ENCODE assay signal across 9 mouse cellular contexts in the genomic region with DNA sequence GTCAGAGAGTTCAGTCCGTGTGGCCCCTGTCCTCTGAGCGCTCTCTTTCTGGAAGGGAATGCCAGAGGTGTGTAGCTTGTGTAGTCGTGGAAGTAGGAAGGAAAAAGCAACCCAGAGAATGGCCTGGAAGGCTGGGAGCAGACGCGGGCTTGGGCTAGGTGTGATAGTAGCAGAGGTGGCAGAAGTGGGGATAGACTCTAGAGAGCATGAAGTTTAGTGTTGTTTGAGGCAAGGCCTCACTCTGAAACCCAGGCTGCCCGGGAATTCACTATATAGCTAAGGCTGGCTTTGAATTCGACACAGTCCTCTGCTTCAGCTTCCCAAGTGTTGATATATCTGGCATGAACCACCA. TPM values are rescaled to one million over a fixed set of nuclear protein-coding genes. Genes with fewer than 3 reads are reported as not detected.
DNase-seq lines count a peak whose midpoint lies in the region; ATAC-seq and TF ChIP-seq lines count a peak whose summit lies in the region.
"Had no signal": no experiment of that assay in that cellular context is flagged by ENCODE, and none has a peak within 500 bp of the region (broad histone marks: within the 10 kb centered on the region; RNA-seq: fewer than 3 reads in every experiment).

No protein-coding gene starts in this region.

- peak overlapping the region; percentile 97 for H3K4me2 ChIP-seq in heart, embryonic 14.5 days (ENCODE audit: low read length)
- H3K4me2 ChIP-seq in hindbrain, embryonic 16.5 days (ENCODE audit: low read length), result peak overlapping the region; percentile 87
- H3K4me2 ChIP-seq in midbrain, embryonic 14.5 days (ENCODE audit: low read length), result peak overlapping the region; percentile 71

- H3K27me3 ChIP-seq in heart, embryonic 14.5 days (ENCODE audit: control insufficient read depth, insufficient read depth, low read length), result no peaks in the 10 kb centered on the region
- no peaks in the 10 kb centered on the region for H3K27me3 ChIP-seq in hindbrain, embryonic 16.5 days (replicated peaks; ENCODE audit: control insufficient read depth, insufficient read depth, low read length)
- H3K27me3 ChIP-seq in midbrain, embryonic 14.5 days (ENCODE audit: control insufficient read depth, insufficient read depth, low read length), result no peaks in the 10 kb centered on the region

- DNase-seq in heart, postnatal 4 days, result no peak
- DNase-seq in midbrain, embryonic 14.5 days, result no peak
- DNase-seq in cerebellum, adult 9-11 months, result no peak
- no peak for DNase-seq in embryo, embryonic 11 days
- DNase-seq in embryo, embryonic 9.5 days (ENCODE audit: extremely low spot score), result no peak

- H3K36me3 ChIP-seq in heart, embryonic 14.5 days (ENCODE audit: control insufficient read depth, insufficient read depth, low read length), result peaks cover 24% of the 10 kb centered on the region
- peaks cover 10% of the 10 kb centered on the region for H3K36me3 ChIP-seq in hindbrain, embryonic 16.5 days (ENCODE audit: control insufficient read depth, insufficient read depth, low read length)
- H3K36me3 ChIP-seq in midbrain, embryonic 14.5 days (ENCODE audit: control insufficient read depth, insufficient read depth, low read length), result peaks cover 26% of the 10 kb centered on the region

- no peaks in the 10 kb centered on the region for H3K9me3 ChIP-seq in heart, embryonic 14.5 days (ENCODE audit: control insufficient read depth, low read length)
- no peaks in the 10 kb centered on the region for H3K9me3 ChIP-seq in hindbrain, embryonic 16.5 days (ENCODE audit: control insufficient read depth, low read length)
- H3K9me3 ChIP-seq in midbrain, embryonic 14.5 days (ENCODE audit: control insufficient read depth, low read length), result no peaks in the 10 kb centered on the region

- H3K4me3 ChIP-seq in heart, embryonic 14.5 days (ENCODE audit: control insufficient read depth in 1 of 2, insufficient read depth in 1 of 2, low read depth in 1 of 2, low read length in 2 of 2), result peak overlapping the region; percentile 82 to 96
- peak overlapping the region; percentile 81 for H3K4me3 ChIP-seq in bone marrow macrophage, adult 2 months (ENCODE audit: insufficient read depth, low read length)
- peak overlapping the region; percentile 80 for H3K4me3 ChIP-seq in hindbrain, embryonic 16.5 days (ENCODE audit: low read length)
- peak overlapping the region; percentile 92 for H3K4me3 ChIP-seq in midbrain, embryonic 14.5 days (replicated peaks; ENCODE audit: low read depth, low read length)

- WGBS in heart, embryonic 14.5 days, result 2% methylated on average over 7 of the region's 7 CpGs
- WGBS in hindbrain, embryonic 16.5 days, result 0% methylated on average over 7 of the region's 7 CpGs
- 0% methylated on average over 7 of the region's 7 CpGs for whole genome bisulfite sequencing in midbrain, embryonic 14.5 days

- peak overlapping the region; percentile 88 for H3K9ac ChIP-seq in heart, embryonic 14.5 days (ENCODE audit: low read length)
- H3K9ac ChIP-seq in hindbrain, embryonic 16.5 days (ENCODE audit: low read depth, low read length), result peak overlapping the region; percentile 81
- H3K9ac ChIP-seq in midbrain, embryonic 14.5 days (replicated peaks; ENCODE audit: low read length), result peak overlapping the region; percentile 69

- no peak for ATAC-seq in heart, embryonic 14.5 days (ENCODE audit: insufficient number of reproducible peaks, insufficient read depth, low FRiP score, low read depth)
- no peak; the same call in 1 of the 2 replicates for ATAC-seq in hindbrain, embryonic 16.5 days
- no peak; the same call in 1 of the 2 replicates for ATAC-seq in midbrain, embryonic 14.5 days (ENCODE audit: low FRiP score, low TSS enrichment)

- peak overlapping the region; percentile 6 to 44; a peak in 2 of 4 replicates for H3K27ac ChIP-seq in heart, embryonic 14.5 days (replicated peaks in 1 of 2; ENCODE audit: control insufficient read depth in 1 of 2, insufficient read depth in 1 of 2, low read depth in 2 of 2, low read length in 2 of 2)
- no peak overlapping the region for H3K27ac ChIP-seq in bone marrow macrophage, adult 2 months (ENCODE audit: insufficient read depth, low read depth, low read length)
- 0 out of 2 replicates have a peak overlapping the region, but pooled peaks have one; percentile 9 for H3K27ac ChIP-seq in hindbrain, embryonic 16.5 days (ENCODE audit: low read depth, low read length)
- 0 out of 2 replicates have a peak overlapping the region, but pooled peaks have one; percentile 26 for H3K27ac ChIP-seq in midbrain, embryonic 14.5 days (replicated peaks; ENCODE audit: low read depth, low read length)

- H3K4me1 ChIP-seq in heart, embryonic 14.5 days (ENCODE audit: control insufficient read depth in 2 of 2, insufficient read depth in 2 of 2, low read length in 2 of 2), result peaks cover 2 to 21% of the 10 kb centered on the region in 2 experiments; a peak in 3 of 4 replicates
- peaks cover 10% of the 10 kb centered on the region for H3K4me1 ChIP-seq in bone marrow macrophage, adult 2 months (ENCODE audit: control insufficient read depth, insufficient read depth, low read length)
- peaks cover 16% of the 10 kb centered on the region for H3K4me1 ChIP-seq in hindbrain, embryonic 16.5 days (ENCODE audit: control insufficient read depth, insufficient read depth, low read depth, low read length)
- peaks cover 11% of the 10 kb centered on the region for H3K4me1 ChIP-seq in midbrain, embryonic 14.5 days (ENCODE audit: control insufficient read depth, insufficient read depth, low read length)

- TF ChIP-seq POLR2A in bone marrow macrophage, adult 2 months (IDR thresholded peaks at IDR 0.05; ENCODE audit: borderline replicate concordance, low read depth, low read length), result no peak

- TF ChIP-seq CTCF in bone marrow macrophage, adult 2 months (IDR thresholded peaks at IDR 0.05; ENCODE audit: low read depth, low read length), result no peak

RNA-seq across cellular contexts. Expression of a gene that starts 0.5 kb away (rescaled TPM):
- 5.6 and 8.4 TPM in 2 replicates for polyA plus RNA-seq in heart, embryonic 14.5 days (2014; fragmentation: Nextera tagmentation; extraction: Ambion mirVana)
- total RNA-seq in heart, postnatal 4 days (2021), result 1 to 10 TPM; 1.2 to 2.1 TPM
- 1.6 TPM in 1 of 2 replicates, not detected in the other for polyA plus RNA-seq in bone marrow macrophage, adult 2 months (2012; ENCODE audit: insufficient read depth, insufficient read length, missing spikeins)
- 18.0 and 20.2 TPM in 2 replicates for polyA plus RNA-seq in hindbrain, embryonic 16.5 days (2015; fragmentation: Nextera tagmentation; extraction: Ambion mirVana)
- 14.0 and 17.3 TPM in 2 replicates for polyA plus RNA-seq in midbrain, embryonic 14.5 days (2014; fragmentation: Nextera tagmentation; extraction: Ambion mirVana)

RNA-seq across cellular contexts. Expression of a gene that starts 0.7 kb away (rescaled TPM):
- 271 and 299 TPM in 2 replicates for polyA plus RNA-seq in heart, embryonic 14.5 days (2014; fragmentation: Nextera tagmentation; extraction: Ambion mirVana)
- 100 to 1,000 TPM; 126 to 139 TPM for total RNA-seq in heart, postnatal 4 days (2021)
- 107 and 110 TPM in 2 replicates for polyA plus RNA-seq in bone marrow macrophage, adult 2 months (2012; ENCODE audit: insufficient read depth, insufficient read length, missing spikeins)
- 258 and 285 TPM in 2 replicates for polyA plus RNA-seq in hindbrain, embryonic 16.5 days (2015; fragmentation: Nextera tagmentation; extraction: Ambion mirVana)
- 287 and 355 TPM in 2 replicates for polyA plus RNA-seq in midbrain, embryonic 14.5 days (2014; fragmentation: Nextera tagmentation; extraction: Ambion mirVana)

RNA-seq across cellular contexts. Expression of a gene that starts 23.5 kb away (rescaled TPM):
- 0.63 and 0.80 TPM in 2 replicates for polyA plus RNA-seq in heart, embryonic 14.5 days (2014; fragmentation: Nextera tagmentation; extraction: Ambion mirVana)
- under 1 TPM; 0.55 to 0.90 TPM for total RNA-seq in heart, postnatal 4 days (2021)
- polyA plus RNA-seq in bone marrow macrophage, adult 2 months (2012; ENCODE audit: insufficient read depth, insufficient read length, missing spikeins), result not detected in 2 replicates
- 9.0 and 9.5 TPM in 2 replicates for polyA plus RNA-seq in hindbrain, embryonic 16.5 days (2015; fragmentation: Nextera tagmentation; extraction: Ambion mirVana)
- 1.5 and 2.3 TPM in 2 replicates for polyA plus RNA-seq in midbrain, embryonic 14.5 days (2014; fragmentation: Nextera tagmentation; extraction: Ambion mirVana)
- total RNA-seq: hematopoietic stem cell, adult 5-6 weeks had no signal

RNA-seq across cellular contexts. Expression of a gene that starts 32.8 kb away (rescaled TPM):
- polyA plus RNA-seq in heart, embryonic 14.5 days (2014; fragmentation: Nextera tagmentation; extraction: Ambion mirVana), result 18.9 and 20.2 TPM in 2 replicates
- 100 to 1,000 TPM in 1 of 2 experiments, 10 to 100 TPM in 1; 92.8 to 101 TPM for total RNA-seq in heart, postnatal 4 days (2021)
- 16.2 and 16.3 TPM in 2 replicates for polyA plus RNA-seq in bone marrow macrophage, adult 2 months (2012; ENCODE audit: insufficient read depth, insufficient read length, missing spikeins)
- 11.6 and 13.9 TPM in 2 replicates for polyA plus RNA-seq in hindbrain, embryonic 16.5 days (2015; fragmentation: Nextera tagmentation; extraction: Ambion mirVana)
- polyA plus RNA-seq in midbrain, embryonic 14.5 days (2014; fragmentation: Nextera tagmentation; extraction: Ambion mirVana), result 11.8 and 11.9 TPM in 2 replicates
